Mouse (Mus musculus) heart, postnatal 0 days (tissue): ENCODE measurements around the gene Anp32e.

Source experiments
- CTCF ChIP-seq: IDR thresholded peaks from 2 replicates; pipeline ENCODE4 v1.5.1; 2016; ENCODE audit warnings: antibody characterized with exemption, control low read depth, low read depth
- EP300 ChIP-seq: IDR thresholded peaks from 2 replicates; pipeline ENCODE4 v1.6.1; 2016; ENCODE audit warnings: antibody characterized with exemption, low read depth

GRCm38 (mm10) chr3:95902643-95903042 lies 26.4 kb upstream of the Anp32e start:
- TF ChIP-seq CTCF (no peak), EP300 (no peak)
